Mouse (Mus musculus): ENCODE measurements around the gene Prl2a1. TPM values are rescaled to one million over a fixed set of nuclear protein-coding genes. Genes with fewer than 3 reads are reported as not detected.
"Not testable (repeated sequence)": the region's sequence is repeated elsewhere in the genome, so short reads cannot be mapped to it uniquely, and the experiment has no call there.

Prl2a1 gene
- not detected for total RNA-seq (2021)
- long read RNA-seq, experiment 1: 0 reads
- long read RNA-seq, experiment 2: 0 reads

GRCm38 (mm10) chr13:27801354-27801753 is at the start of gene Prl2a1:
Gene Prl2a1, plus strand, starts transcription at chr13:27801654.
- no peak for DNase-seq (ENCODE audit: low spot score)

- DNase-seq (ENCODE audit: low spot score): not testable (repeated sequence)
These were observed 20.8 kb upstream of the Prl2a1 start, which contains the start of gene Prl7c1 for GRCm38 (mm10) chr13:27780704-27781103. Gene Prl7c1, minus strand, starts transcription at chr13:27780804.

- DNase-seq (ENCODE audit: low spot score): no peak
These were observed 2.2 kb upstream of the Prl2a1 start for GRCm38 (mm10) chr13:27799303-27799702.

- DNase-seq (ENCODE audit: low spot score): no peak
These were observed 1.3 kb downstream of the Prl2a1 start for GRCm38 (mm10) chr13:27802765-27803164.

GRCm38 (mm10) chr13:27849042-27849441 is 47.6 kb downstream of the Prl2a1 start, which contains the start of gene Prl2c1:
Gene Prl2c1, plus strand, starts transcription at chr13:27849342.
- no peak for DNase-seq (ENCODE audit: low spot score)

Other genes with a start within 250 kb of the Prl2a1 start
- gene Prl8a9, start 237.0 kb upstream of the Prl2a1 start, total RNA-seq (2021): not detected
- gene Prl8a1, start 219.5 kb upstream of the Prl2a1 start, total RNA-seq (2021): not detected
- not detected for gene Prl7b1, start 191.1 kb upstream of the Prl2a1 start, total RNA-seq (2021)
- gene Prl7a1, start 159.2 kb upstream of the Prl2a1 start, total RNA-seq (2021): not detected
- gene Prl7a2, start 133.6 kb upstream of the Prl2a1 start, total RNA-seq (2021): not detected
- gene Prl7d1, start 84.9 kb upstream of the Prl2a1 start, total RNA-seq (2021): not detected
- gene Prl7c1, start 20.9 kb upstream of the Prl2a1 start, total RNA-seq (2021): not detected
- not detected for gene Prl2c1, start 47.7 kb downstream of the Prl2a1 start, total RNA-seq (2021)
- gene Prl4a1, start 214.6 kb downstream of the Prl2a1 start, total RNA-seq (2021): not detected

All from gastrocnemius, adult 18-20 months (tissue).